Mouse (Mus musculus) right cerebral cortex, postnatal 36 days (tissue): ENCODE data around the gene Gm10778.
"Not testable (repeated sequence)": the region's sequence is repeated elsewhere in the genome, so short reads cannot be mapped to it uniquely, and the experiment has no call there.

ENCODE experiments used
- DNase-seq, 2 experiments: peaks; one replicate each; pipeline ENCODE4 v3.0.0; 2022; ENCODE audit warnings: low spot score in 2 of 2, mixed read lengths in 1 of 2

The Gm10778 gene

GRCm38 (mm10) chr10:81627836-81628220 is 21.0 kb upstream of the Gm10778 start:
- no peak for DNase-seq

DNA sequence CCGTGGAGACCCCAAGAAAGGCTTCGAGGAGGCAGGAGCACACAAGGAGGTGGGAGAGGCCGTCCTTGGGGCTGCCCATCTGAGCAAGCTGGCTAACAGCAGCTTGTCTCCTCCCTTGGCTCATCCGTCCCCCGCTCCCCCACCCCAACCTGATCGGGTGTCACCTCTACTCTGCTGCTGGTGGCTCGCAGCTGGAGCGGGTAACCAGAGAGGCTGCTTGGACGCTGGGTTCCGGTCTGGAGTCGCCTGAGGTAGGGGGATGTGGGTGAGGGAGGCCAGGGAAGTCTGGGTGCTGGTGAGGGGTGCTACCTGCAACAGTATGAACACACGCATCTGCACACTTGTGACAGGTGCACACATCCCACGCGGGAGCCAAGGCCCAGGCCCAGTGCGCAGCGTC is 20.5 kb upstream of the Gm10778 start, which contains the start of gene Ankrd24:
Gene Ankrd24, plus strand, starts transcription at position 151 of the 400 bp plus-strand sequence.
- no peak for DNase-seq

GRCm38 (mm10) chr10:81633253-81634099 is 15.4 kb upstream of the Gm10778 start:
- DNase-seq = peak; percentile 81 to 82

DNA sequence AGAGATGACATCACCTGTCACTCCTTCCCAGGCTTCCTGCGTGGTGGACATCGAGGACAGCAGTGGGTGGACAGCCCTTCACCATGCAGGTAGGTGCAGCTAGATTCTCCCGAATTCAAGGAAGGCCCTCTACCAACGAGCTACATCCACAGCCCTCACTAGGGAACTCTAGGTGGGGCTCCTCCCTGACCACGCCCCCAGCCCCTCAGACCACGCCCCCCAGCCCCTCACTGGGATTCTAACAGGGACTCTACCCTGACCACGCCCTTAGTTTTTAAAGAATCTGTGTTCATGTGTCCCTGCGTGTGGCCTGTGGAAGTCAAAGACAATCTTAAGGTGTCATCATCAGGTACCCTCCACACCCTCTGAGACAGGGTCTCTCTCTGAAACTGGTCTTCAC is 12.5 kb upstream of the Gm10778 start:
- DNase-seq = no peak

GRCm38 (mm10) chr10:81638101-81638500 is 10.8 kb upstream of the Gm10778 start:
- DNase-seq = no peak

DNA sequence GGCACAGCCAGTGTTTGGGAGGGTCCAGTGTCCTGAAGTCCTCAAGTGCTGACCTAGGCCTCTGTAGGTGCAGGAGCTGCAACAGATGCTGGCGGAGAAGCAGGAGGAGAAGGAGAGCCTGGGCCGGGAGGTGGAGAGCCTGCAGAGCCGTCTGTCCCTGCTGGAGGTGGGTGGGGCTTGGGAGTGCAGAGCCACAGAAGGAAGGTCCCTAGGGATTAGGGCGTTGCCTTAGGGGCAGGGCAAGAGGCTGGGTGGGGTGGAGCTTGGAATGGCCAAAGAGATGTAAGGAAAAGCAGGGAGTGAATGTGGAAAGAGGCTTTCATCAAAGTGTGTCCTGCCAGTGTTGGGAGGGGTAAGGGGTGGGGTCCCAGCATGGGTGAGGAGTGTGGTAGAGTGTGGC is 8.0 kb upstream of the Gm10778 start:
- not testable (repeated sequence) for DNase-seq

- no peak for DNase-seq
Observed at GRCm38 (mm10) chr10:81641566-81641965, 7.3 kb upstream of the Gm10778 start.

DNA sequence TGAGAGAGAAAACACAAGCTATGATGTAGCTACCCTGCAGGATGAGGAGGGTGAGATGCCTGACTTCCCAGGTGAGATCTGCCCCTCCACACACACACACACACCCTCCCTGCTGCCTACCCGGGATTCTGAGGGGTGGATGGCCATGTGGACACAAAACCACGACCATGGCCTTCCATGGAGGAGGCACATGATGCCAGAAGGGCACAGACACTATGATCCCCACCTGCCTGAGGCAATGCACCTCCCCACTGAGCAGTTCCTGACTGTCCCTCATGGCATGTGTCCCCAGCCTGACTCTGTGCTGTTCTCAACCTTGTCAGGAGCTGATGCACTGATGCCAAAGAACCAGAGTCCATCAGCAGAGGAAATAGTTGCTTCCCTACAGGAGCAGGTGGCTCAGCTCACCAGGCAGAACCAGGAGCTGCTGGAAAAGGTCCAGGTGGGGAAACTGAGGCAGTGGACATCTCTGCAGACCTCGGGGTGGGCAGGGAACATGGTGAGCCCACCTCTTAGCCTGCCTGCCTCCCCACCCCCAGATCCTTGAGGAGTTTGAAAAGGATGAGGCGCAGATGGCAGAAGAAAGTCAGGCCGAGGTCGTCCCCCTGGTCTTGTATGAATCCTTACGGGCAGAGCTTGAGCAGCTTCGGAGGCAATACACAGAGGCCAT is 6.7 kb upstream of the Gm10778 start:
- no peak for DNase-seq

DNA sequence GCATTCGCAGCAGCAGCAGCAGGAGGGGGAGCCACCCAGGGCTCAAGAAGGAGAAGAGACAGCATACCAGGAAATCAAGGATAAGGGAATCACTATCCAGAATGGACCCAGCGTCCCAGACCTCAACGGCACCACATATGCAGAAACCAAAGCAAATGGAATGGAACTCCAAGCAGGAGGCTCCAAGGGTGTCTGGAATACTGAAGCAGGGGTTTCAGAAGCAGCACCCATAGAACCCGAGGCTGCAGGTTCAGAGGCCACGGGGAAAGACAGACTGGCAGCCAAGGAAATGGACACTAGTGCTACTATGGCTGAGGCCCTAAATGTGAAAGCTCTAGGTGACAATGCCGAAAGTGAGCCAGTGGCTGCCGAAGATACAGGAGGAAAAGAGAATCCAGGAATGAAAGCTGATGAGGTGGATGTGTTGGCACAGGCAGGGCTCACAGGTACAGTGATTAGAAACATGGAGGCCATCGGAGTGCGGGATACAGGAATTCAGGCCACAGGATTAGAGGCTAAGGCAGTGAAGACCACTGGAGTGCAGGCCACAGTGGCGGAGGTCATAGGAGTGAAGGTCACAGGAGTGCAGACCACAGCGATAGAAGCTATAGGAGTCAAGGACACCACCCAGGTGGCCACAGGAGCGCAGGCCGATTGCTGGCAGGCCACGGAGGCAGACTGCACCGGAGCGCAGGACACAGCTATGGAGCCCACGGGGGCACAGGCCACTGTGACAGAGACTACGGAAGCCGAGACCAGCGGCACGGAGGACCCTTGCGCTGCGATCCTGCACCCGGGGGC is 6.0 kb upstream of the Gm10778 start:
- DNase-seq = no peak

DNA sequence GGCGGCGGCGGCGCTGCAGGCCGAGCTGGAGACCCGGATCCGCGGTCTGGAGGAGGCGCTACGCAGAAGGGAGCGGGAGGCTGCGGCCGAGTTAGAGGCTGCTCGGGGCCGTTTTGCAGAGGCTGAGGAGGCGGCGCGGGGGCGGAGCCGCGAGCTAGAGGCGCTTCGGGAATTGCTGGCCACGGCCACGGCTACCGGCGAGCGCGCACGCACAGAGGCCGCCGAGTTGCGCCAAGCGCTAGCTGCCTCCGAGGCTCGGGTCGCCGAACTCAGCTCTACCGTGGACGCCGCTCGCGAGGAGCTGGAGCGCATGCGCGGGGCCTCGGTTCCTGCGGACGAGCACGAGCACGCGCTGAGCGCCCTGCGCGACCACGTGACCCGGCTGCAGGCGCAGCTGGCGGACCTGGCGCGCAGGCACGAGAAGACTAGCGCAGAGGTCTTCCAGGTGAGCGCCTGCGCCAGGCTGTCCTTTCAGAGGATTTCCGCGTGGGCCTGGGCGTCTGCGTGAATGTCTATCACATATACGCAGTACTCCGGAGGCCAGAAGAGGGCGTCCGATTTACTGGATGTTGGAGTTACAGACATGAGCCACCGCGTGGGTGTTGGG is 5.3 kb upstream of the Gm10778 start:
- peak; percentile 93 to 94 for DNase-seq

DNA sequence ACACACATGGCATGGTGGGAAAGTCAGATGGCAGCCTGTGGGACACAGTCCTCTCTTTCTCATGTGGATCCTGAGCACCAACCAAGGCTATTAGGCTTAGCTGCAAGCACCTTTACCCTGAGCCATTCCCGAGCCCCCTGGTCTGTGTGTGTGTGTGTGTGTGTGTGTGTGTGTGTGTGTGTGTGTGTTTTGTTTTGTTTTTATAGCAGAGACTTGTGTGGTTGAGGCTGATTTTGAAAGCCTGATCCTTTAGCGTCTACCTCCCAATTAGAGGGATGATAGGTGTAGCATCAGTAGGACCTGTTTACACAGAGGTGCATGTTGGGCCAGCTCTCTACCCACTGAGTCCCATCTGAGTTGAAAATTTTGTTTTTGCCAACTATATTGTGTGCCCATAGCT is 4.7 kb upstream of the Gm10778 start:
- DNase-seq = no peak

DNA sequence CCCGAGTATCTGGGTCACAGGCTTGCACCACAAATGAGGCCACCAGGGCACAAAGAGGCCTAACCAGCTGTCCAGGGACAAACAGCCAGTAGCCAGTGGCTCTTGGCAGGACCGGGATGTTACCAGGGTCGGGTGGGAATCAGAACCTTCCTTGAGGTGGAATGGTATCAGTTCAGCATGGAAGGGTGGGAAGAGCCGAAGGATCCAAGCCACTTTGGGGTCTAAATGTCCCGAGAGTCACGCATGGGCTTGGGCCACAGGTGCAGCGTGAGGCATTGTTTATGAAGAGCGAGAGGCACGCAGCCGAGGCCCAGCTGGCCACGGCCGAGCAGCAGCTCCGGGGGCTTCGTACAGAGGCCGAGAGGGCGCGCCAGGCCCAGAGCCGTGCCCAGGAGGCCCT is 4.1 kb upstream of the Gm10778 start:
- peak in 1 of 2 experiments; percentile 1 for DNase-seq

DNA sequence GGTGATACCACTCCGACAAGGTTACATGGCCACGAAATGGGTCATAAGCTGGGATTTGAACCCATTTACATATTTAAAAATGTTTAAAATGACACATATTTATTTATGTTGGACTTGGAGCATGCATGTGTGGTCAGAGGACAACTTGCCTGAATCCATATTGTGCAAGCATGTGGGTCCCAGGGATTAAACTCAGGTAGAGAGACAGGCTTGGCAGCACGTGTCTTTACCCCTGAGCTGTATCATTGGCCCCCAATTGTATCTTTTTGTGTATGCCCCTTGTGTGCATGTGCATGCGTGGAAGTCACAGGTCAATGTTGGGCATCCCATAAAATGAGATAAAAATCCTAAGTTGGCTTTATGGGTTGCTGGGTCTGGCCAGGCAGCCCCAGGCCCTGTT is 3.5 kb upstream of the Gm10778 start:
- peak in 1 of 2 experiments; percentile 0 for DNase-seq

DNA sequence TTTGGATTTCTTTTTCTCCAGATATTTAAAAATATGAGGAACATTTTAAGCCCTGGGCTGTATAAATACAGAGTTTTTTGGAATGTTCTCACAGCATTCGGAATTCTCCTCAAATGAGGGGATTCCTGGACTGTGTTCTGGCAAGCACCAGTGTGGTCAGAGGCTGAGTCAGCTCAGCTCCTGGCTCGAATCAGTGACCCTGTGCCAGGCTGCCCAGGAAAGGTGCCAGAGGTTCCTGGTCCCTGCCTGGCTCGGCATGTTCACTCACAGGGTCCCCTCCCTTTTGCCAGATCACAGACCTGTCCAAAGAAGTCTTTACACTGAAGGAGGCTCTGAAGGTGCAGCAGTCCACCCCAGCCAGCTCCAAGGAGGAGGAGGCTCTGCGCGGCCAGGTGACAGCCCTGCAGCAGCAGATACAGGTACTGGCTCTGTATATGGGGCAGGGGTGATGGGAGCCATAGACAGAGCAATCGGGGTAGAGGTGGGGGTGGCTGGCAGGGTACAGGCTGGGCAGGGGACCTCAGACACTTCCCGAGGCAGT is 2.8 kb upstream of the Gm10778 start:
- peak in 1 of 2 experiments; percentile 1 for DNase-seq

GRCm38 (mm10) chr10:81655178-81655577 is 6.3 kb downstream of the Gm10778 start:
- no peak for DNase-seq

- no peak for DNase-seq
Observed at GRCm38 (mm10) chr10:81656174-81656573, 7.3 kb downstream of the Gm10778 start.

DNA sequence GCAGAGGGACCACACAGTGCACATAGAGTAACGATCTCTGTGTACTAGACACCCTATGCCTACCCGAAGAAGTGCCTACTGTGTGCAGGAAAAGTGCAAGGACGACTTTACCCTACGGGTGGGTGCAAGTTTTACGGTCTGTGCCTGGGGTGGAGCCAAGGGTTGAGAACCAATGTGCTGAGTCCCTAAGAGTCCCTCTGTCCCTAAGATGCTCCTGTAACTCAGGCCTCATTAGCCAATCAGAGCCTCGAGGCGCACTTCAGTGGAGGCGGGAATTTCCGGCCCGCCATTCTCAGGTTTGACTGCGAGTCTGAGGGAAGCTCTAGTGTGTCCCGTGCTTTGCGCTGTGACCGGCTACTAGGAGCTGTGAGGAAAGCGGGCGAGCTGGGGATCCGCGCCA is 38.3 kb downstream of the Gm10778 start:
- DNase-seq = not testable (repeated sequence)

DNA sequence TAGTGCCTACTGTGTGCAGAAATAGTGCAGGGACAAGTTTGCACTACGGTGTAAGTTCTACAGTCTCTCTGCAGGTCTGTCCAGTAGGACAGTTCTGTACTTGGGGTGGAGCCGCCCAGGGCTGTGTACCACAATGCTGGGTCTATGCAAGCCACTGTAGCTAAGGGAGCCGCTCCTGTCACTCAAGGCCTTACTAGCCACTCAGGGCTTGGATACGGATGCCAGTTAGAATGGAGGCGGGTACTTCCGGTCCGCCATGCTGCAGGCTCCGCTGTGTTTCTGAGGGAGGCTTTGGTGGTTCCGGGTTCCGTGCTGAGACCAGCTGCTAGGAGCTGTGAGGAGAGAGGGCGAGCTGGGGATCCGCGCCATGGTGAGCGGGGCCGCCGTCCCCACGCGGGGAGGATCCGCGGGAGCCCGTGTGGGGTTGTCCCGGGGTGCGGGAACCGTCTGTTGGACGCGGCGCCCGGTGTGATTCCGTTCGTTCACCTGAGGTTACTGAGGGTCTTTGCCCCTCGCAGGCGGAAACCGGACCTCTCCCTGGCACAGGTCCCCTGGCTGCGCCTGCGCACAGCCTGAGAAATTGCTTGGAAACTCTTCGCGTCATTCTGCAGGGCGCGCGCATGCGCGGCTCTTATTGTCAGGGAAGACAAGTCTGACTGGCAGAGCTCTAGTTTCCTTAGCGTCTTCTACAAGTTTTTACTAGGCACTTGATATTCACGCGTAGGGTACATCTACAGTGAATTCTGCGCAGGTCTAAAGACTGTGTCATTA is 55.9 kb downstream of the Gm10778 start, which contains the start of gene Zfp433:
Gene Zfp433, plus strand, starts transcription at position 295 of the 771 bp plus-strand sequence.
- DNase-seq = not testable (repeated sequence)
